Mouse (Mus musculus) embryo, embryonic 11 days (tissue): ENCODE results near the gene Pcbp2.

Experiments
- DNase-seq: peaks from one replicate; pipeline ENCODE4 v3.0.0-alpha.2; 2015

Pcbp2 gene

GRCm38 (mm10) chr15:102468675-102469370, 1.5 kb upstream of the Pcbp2 start:
- no peak for DNase-seq

- peak; percentile 91 for DNase-seq
Observed at GRCm38 (mm10) chr15:102470605-102471294, 411 bp downstream of the Pcbp2 start.

- no peak for DNase-seq
Observed at GRCm38 (mm10) chr15:102471295-102471645, 931 bp downstream of the Pcbp2 start.

GRCm38 (mm10) chr15:102471727-102472126, 1.4 kb downstream of the Pcbp2 start:
- DNase-seq = no peak

- no peak for DNase-seq
Observed at GRCm38 (mm10) chr15:102473246-102473645, 2.9 kb downstream of the Pcbp2 start.

GRCm38 (mm10) chr15:102474520-102474919, 4.2 kb downstream of the Pcbp2 start:
- no peak for DNase-seq

GRCm38 (mm10) chr15:102483136-102483535, 12.8 kb downstream of the Pcbp2 start:
- DNase-seq = no peak

- no peak for DNase-seq
Observed at GRCm38 (mm10) chr15:102485853-102486252, 15.5 kb downstream of the Pcbp2 start.

- no peak for DNase-seq
Observed at GRCm38 (mm10) chr15:102487664-102488063, 17.3 kb downstream of the Pcbp2 start.

- no peak for DNase-seq
Observed at GRCm38 (mm10) chr15:102498322-102498721, 28.0 kb downstream of the Pcbp2 start.

GRCm38 (mm10) chr15:102499370-102499769, 29.0 kb downstream of the Pcbp2 start:
- DNase-seq = no peak

- DNase-seq = no peak
Observed at GRCm38 (mm10) chr15:102499851-102500250, 29.5 kb downstream of the Pcbp2 start.

GRCm38 (mm10) chr15:102500479-102500878, 30.1 kb downstream of the Pcbp2 start:
- DNase-seq = no peak

- DNase-seq = no peak
Observed at GRCm38 (mm10) chr15:102501084-102501814, 30.9 kb downstream of the Pcbp2 start.

- no peak for DNase-seq
Observed at GRCm38 (mm10) chr15:102502254-102502840, 32.0 kb downstream of the Pcbp2 start.

- no peak for DNase-seq
Observed at GRCm38 (mm10) chr15:102503447-102503846, 33.1 kb downstream of the Pcbp2 start, which contains the start of gene Gm10337. Gene Gm10337, plus strand, starts transcription at chr15:102503722.

GRCm38 (mm10) chr15:102503924-102504782, 33.8 kb downstream of the Pcbp2 start:
- no peak for DNase-seq

GRCm38 (mm10) chr15:102505073-102505769, 34.9 kb downstream of the Pcbp2 start:
- no peak for DNase-seq

- no peak for DNase-seq
Observed at GRCm38 (mm10) chr15:102505770-102506463, 35.6 kb downstream of the Pcbp2 start.

GRCm38 (mm10) chr15:102506464-102506830, 36.1 kb downstream of the Pcbp2 start:
- DNase-seq = no peak

GRCm38 (mm10) chr15:102506864-102507263, 36.5 kb downstream of the Pcbp2 start:
- no peak for DNase-seq
